Mouse (Mus musculus): ENCODE measurements around the gene Trappc6a.

GRCm38 (mm10) chr7:19562643-19563410, 54.6 kb downstream of the Trappc6a start, which contains the start of gene Ppp1r37:
- no peak for TF ChIP-seq POLR2A (IDR thresholded peaks at IDR 0.05; ENCODE audit: borderline replicate concordance, extremely low read depth, insufficient read depth, insufficient read length, poor library complexity, severe bottlenecking)
- no peak for TF ChIP-seq CTCF (IDR thresholded peaks at IDR 0.05; ENCODE audit: borderline replicate concordance, extremely low read depth, insufficient read depth, insufficient read length)

Measured in brain, embryonic 14.5 days (tissue).